In genomic region chr6:113585065-113585464, GRCm38 (mm10) we compare ENCODE assay signal across 20 mouse cellular contexts. TPM values are rescaled to one million over a fixed set of nuclear protein-coding genes. Genes with fewer than 3 reads are reported as not detected.
"Had no signal": no experiment of that assay in that cellular context is flagged by ENCODE, and none has a peak within 500 bp of the region (broad histone marks: within the 10 kb centered on the region; RNA-seq: fewer than 3 reads in every experiment).

No protein-coding gene starts in this region.

- H3K9me3 ChIP-seq: liver, embryonic 13.5 days; liver, embryonic 15.5 days; lung, embryonic 15.5 days; midbrain, embryonic 13.5 days; midbrain, embryonic 15.5 days; neural tube, embryonic 12.5 days; stomach, embryonic 15.5 days had no signal

- DNase-seq: liver, embryonic 13.5 days; liver, postnatal 0 days; lung, adult 2 months; lung, postnatal 14 days; lung, postnatal 36 days; thymus, adult 18-20 months; thymus, postnatal 14 days; thymus, postnatal 36 days had no signal

- H3K27me3 ChIP-seq: liver, embryonic 13.5 days; liver, embryonic 15.5 days; lung, embryonic 15.5 days; midbrain, embryonic 13.5 days; midbrain, embryonic 15.5 days; neural tube, embryonic 12.5 days; stomach, embryonic 15.5 days had no signal

- ATAC-seq: liver, postnatal 0 days; lung, postnatal 0 days; midbrain, embryonic 13.5 days; midbrain, embryonic 15.5 days had no signal

- H3K36me3 ChIP-seq: midbrain, embryonic 13.5 days; midbrain, embryonic 15.5 days; neural tube, embryonic 12.5 days; stomach, embryonic 15.5 days had no signal

- H3K4me1 ChIP-seq: liver, embryonic 13.5 days; liver, embryonic 15.5 days; lung, embryonic 15.5 days; midbrain, embryonic 13.5 days; midbrain, embryonic 15.5 days; neural tube, embryonic 12.5 days; stomach, embryonic 15.5 days had no signal

- H3K4me3 ChIP-seq: liver, embryonic 13.5 days; liver, embryonic 15.5 days; lung, embryonic 15.5 days; midbrain, embryonic 13.5 days; midbrain, embryonic 15.5 days; neural tube, embryonic 12.5 days; stomach, embryonic 15.5 days had no signal

- H3K9ac ChIP-seq: liver, embryonic 13.5 days; liver, embryonic 15.5 days; liver, postnatal 0 days; lung, embryonic 15.5 days; midbrain, embryonic 13.5 days; midbrain, embryonic 15.5 days; neural tube, embryonic 12.5 days; stomach, embryonic 15.5 days had no signal

- H3K4me2 ChIP-seq: liver, embryonic 13.5 days; liver, embryonic 15.5 days; lung, embryonic 15.5 days; midbrain, embryonic 11.5 days; midbrain, embryonic 13.5 days; midbrain, embryonic 15.5 days; neural tube, embryonic 12.5 days; stomach, embryonic 15.5 days had no signal

- H3K27ac ChIP-seq: liver, embryonic 13.5 days; liver, embryonic 15.5 days; lung, embryonic 15.5 days; macrophage; midbrain, embryonic 13.5 days; midbrain, embryonic 15.5 days; neural tube, embryonic 12.5 days; stomach, embryonic 15.5 days; stomach, postnatal 0 days had no signal

RNA-seq across cellular contexts. Expression of gene Fancd2os, which starts 15.4 kb away (rescaled TPM):
- polyA plus RNA-seq: liver, embryonic 15.5 days; lung, adult 2 months; lung, embryonic 15.5 days; lung, postnatal 0 days; macrophage; midbrain, embryonic 13.5 days; neural tube, embryonic 14.5 days; spleen, adult 2 months; stomach, postnatal 0 days had no signal
